Mouse (Mus musculus) limb, embryonic 14.5 days (tissue): ENCODE measurements at regions not wholly inside any gene's neighbourhood (a gene's known extent, or its start where the extent isn't known, plus 50 kb on each side); places are given as distances from the start of the nearest gene placed in this dataset.
A peak's percentile ranks its signal among the peaks of the same experiment; 100 is the strongest.

Experiments
- ATAC-seq: fragments of 200-750 bp; cut with Nextera tagmentation; 2 replicates; pipeline ENCODE4 v1.8.0; 2017; ENCODE audit warnings: low read depth, moderate number of reproducible peaks, moderate TSS enrichment; ENCODE audit not compliant: low FRiP score
- DNase-seq: peaks from one replicate; pipeline ENCODE4 v3.0.0-alpha.2; 2015; ENCODE audit warnings: low spot score
- H3K27ac ChIP-seq: fragments of 300-500 bp; sonication (generic); replicated peaks from 2 replicates; pipeline ENCODE4 v1.5.1; 2014; ENCODE audit warnings: low read depth, mild to moderate bottlenecking, low read length, moderate library complexity, mixed read lengths
- H3K27me3 ChIP-seq: fragments of 300-500 bp; sonication (generic); 2 replicates; pipeline ENCODE4 v1.6.1; 2014; ENCODE audit warnings: low read length, mixed read lengths; ENCODE audit not compliant: control insufficient read depth, insufficient read depth
- H3K36me3 ChIP-seq: fragments of 300-500 bp; sonication (generic); 2 replicates; pipeline ENCODE4 v1.6.1; 2014; ENCODE audit warnings: mild to moderate bottlenecking, low read length, moderate library complexity, mixed read lengths; ENCODE audit not compliant: control insufficient read depth, insufficient read depth
- H3K4me1 ChIP-seq: fragments of 300-500 bp; sonication (generic); 2 replicates; pipeline ENCODE4 v1.6.1; 2014; ENCODE audit warnings: antibody characterized with exemption, low read length, mixed read lengths; ENCODE audit not compliant: control insufficient read depth, insufficient read depth
- H3K4me2 ChIP-seq: fragments of 300-500 bp; sonication (generic); replicated peaks from 2 replicates; pipeline ENCODE4 v1.6.1; 2014; ENCODE audit warnings: low read depth, mild to moderate bottlenecking, low read length, moderate library complexity; ENCODE audit not compliant: severe bottlenecking
- H3K4me3 ChIP-seq: fragments of 300-500 bp; sonication (generic); replicated peaks from 2 replicates; pipeline ENCODE4 v1.5.1; 2014; ENCODE audit warnings: low read length
- H3K9ac ChIP-seq: fragments of 300-500 bp; sonication (generic); 2 replicates; pipeline ENCODE4 v1.6.1; 2014; ENCODE audit warnings: mild to moderate bottlenecking, low read depth, low read length, moderate library complexity; ENCODE audit not compliant: severe bottlenecking
- H3K9me3 ChIP-seq: fragments of 300-500 bp; sonication (generic); 2 replicates; pipeline ENCODE4 v1.6.1; 2016; ENCODE audit warnings: low read length; ENCODE audit not compliant: control insufficient read depth
- POLR2A ChIP-seq: fragments of 200-500 bp; IDR thresholded peaks from 2 replicates; pipeline ENCODE4 v1.8.0; 2012; ENCODE audit warnings: inconsistent platforms, mild to moderate bottlenecking, moderate library complexity, borderline replicate concordance; ENCODE audit not compliant: insufficient read depth, insufficient read length; ENCODE audit errors: extremely low read depth
- WGBS: fragments of 180-500 bp; shearing (Covaris S2); extraction: QIAGEN DNeasy Blood & Tissue Kit; methylation state at CpG from one replicate; pipeline ENCODE4 v1.1.7; 2014; 5-methylcytosine and 5-hydroxymethylcytosine counted together

DNA sequence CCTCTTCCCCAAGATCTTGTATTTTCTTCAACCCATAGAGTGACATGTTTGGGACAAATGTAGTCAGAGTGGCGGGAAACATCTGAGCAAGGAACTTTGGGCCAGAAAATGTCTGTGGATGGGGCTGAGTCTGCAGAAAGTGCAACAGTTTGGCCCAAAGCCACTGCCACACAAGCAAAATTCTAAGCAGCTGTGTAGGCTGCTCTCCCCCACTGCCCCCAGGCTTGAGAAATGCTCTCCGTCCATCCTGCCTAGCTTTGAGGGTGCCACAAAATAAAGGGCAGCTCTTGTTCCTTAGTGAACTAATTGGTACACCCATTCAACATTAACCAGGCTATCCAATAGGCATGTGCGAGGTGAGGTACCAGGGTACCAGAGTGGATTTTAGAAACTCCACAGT is 205.2 kb upstream of the Kbtbd8 start:
- ATAC-seq (peak; percentile 49; the same call in 1 of the 2 replicates), DNase-seq (peak; percentile 52)
- Histone ChIP-seq H3K27ac (peak overlapping the region; percentile 70), H3K36me3 (no peaks in the 10 kb centered on the region), H3K4me1 (peaks cover 23% of the 10 kb centered on the region), H3K4me2 (no peak overlapping the region), H3K27me3 (no peaks in the 10 kb centered on the region), H3K9me3 (no peaks in the 10 kb centered on the region), H3K9ac (no peak overlapping the region), H3K4me3 (no peak overlapping the region)
- TF ChIP-seq POLR2A: no peak
- WGBS: 46% methylated on average over 3 of the region's 3 CpGs

DNA sequence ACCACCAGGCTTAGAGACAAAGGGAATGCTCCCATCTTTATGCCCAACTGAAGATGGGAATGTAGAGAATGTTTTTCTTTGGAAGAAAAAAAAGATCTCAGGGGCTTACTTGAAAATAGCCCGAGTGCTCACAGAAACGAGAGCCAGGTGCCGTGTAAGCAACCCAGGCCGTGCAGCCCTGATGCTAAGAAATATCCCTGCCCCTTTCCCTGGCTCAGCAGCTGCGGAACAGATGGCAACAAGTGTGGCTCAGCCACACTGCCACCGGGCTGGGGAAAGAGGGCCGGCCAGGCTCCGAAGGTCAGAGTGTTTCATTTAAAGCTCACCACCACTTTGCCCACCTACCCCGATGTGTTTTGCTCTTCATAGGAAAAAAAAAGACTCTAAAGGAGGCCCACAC is 205.7 kb upstream of the Kbtbd8 start:
- TF ChIP-seq POLR2A: no peak
- peaks cover 24% of the 10 kb centered on the region for H3K4me1 ChIP-seq
- H3K4me3 ChIP-seq: no peak overlapping the region
- no peaks in the 10 kb centered on the region for H3K9me3 ChIP-seq
- peak; percentile 64 for DNase-seq
- no peaks in the 10 kb centered on the region for H3K27me3 ChIP-seq
- H3K4me2 ChIP-seq: no peak overlapping the region
- peak overlapping the region; percentile 70 for H3K27ac ChIP-seq
- WGBS: 22% methylated on average over 9 of the region's 9 CpGs
- H3K9ac ChIP-seq: no peak overlapping the region
- H3K36me3 ChIP-seq: no peaks in the 10 kb centered on the region
- peak; percentile 77; the same call in 1 of the 2 replicates for ATAC-seq

DNA sequence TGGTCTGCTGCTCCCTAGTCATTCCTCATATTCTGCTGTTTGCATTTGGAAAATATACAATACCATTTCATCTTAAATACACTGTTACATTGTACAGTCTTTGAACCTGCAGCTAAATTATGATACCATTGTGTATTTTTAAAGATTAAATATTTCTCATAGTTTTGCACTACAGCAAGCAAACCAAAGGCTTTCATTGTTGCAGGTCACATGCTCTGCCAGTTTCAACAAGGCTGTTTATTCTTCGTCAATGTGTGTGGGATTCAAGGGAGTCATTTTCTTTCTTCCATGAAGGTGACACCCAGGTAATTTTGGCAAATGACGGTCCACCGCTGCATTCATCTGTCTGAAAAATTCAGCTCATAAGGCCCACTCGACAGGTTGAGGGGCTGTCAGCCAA is 200.9 kb upstream of the Lrig1 start:
- H3K36me3 ChIP-seq: no peaks in the 10 kb centered on the region
- H3K4me2 ChIP-seq: no peak overlapping the region
- no peaks in the 10 kb centered on the region for H3K27me3 ChIP-seq
- H3K9ac ChIP-seq: no peak overlapping the region
- DNase-seq (no peak), ATAC-seq (no peak)
- no peak for TF ChIP-seq POLR2A
- no peaks in the 10 kb centered on the region for H3K9me3 ChIP-seq
- H3K4me1 ChIP-seq: no peaks in the 10 kb centered on the region
- 77% methylated on average over 4 of the region's 4 CpGs for WGBS
- H3K27ac ChIP-seq: no peak overlapping the region
- no peak overlapping the region for H3K4me3 ChIP-seq

- DNase-seq: no peak
- Histone ChIP-seq H3K4me3 (no peak overlapping the region), H3K27me3 (no peaks in the 10 kb centered on the region), H3K27ac (no peak overlapping the region), H3K36me3 (no peaks in the 10 kb centered on the region), H3K4me2 (no peak overlapping the region), H3K9ac (no peak overlapping the region), H3K4me1 (no peaks in the 10 kb centered on the region), H3K9me3 (no peaks in the 10 kb centered on the region)
- ATAC-seq: no peak
- 76% methylated on average over 9 of the region's 9 CpGs for WGBS
- no peak for TF ChIP-seq POLR2A
These were observed 198.9 kb upstream of the Lrig1 start for GRCm38 (mm10) chr6:94898881-94899280.

GRCm38 (mm10) chr6:94890165-94890564 is 190.2 kb upstream of the Lrig1 start:
- Histone ChIP-seq H3K4me1 (no peaks in the 10 kb centered on the region), H3K4me2 (no peak overlapping the region), H3K27me3 (no peaks in the 10 kb centered on the region), H3K36me3 (no peaks in the 10 kb centered on the region), H3K9ac (no peak overlapping the region), H3K4me3 (no peak overlapping the region), H3K9me3 (no peaks in the 10 kb centered on the region), H3K27ac (no peak overlapping the region)
- no peak for TF ChIP-seq POLR2A
- 35% methylated on average over 3 of the region's 3 CpGs for WGBS
- no peak for DNase-seq
- no peak for ATAC-seq

- H3K4me1 ChIP-seq: no peaks in the 10 kb centered on the region
- H3K36me3 ChIP-seq: no peaks in the 10 kb centered on the region
- 79% methylated on average over 10 of the region's 10 CpGs for WGBS
- no peak overlapping the region for H3K27ac ChIP-seq
- H3K27me3 ChIP-seq: no peaks in the 10 kb centered on the region
- no peak for DNase-seq
- no peak for TF ChIP-seq POLR2A
- H3K9me3 ChIP-seq: no peaks in the 10 kb centered on the region
- ATAC-seq: no peak
- no peak overlapping the region for H3K4me3 ChIP-seq
- no peak overlapping the region for H3K4me2 ChIP-seq
- no peak overlapping the region for H3K9ac ChIP-seq
These were observed 189.3 kb upstream of the Lrig1 start for GRCm38 (mm10) chr6:94889271-94889670.
